ENCODE assay signal across 8 mouse cellular contexts in the genomic region with DNA sequence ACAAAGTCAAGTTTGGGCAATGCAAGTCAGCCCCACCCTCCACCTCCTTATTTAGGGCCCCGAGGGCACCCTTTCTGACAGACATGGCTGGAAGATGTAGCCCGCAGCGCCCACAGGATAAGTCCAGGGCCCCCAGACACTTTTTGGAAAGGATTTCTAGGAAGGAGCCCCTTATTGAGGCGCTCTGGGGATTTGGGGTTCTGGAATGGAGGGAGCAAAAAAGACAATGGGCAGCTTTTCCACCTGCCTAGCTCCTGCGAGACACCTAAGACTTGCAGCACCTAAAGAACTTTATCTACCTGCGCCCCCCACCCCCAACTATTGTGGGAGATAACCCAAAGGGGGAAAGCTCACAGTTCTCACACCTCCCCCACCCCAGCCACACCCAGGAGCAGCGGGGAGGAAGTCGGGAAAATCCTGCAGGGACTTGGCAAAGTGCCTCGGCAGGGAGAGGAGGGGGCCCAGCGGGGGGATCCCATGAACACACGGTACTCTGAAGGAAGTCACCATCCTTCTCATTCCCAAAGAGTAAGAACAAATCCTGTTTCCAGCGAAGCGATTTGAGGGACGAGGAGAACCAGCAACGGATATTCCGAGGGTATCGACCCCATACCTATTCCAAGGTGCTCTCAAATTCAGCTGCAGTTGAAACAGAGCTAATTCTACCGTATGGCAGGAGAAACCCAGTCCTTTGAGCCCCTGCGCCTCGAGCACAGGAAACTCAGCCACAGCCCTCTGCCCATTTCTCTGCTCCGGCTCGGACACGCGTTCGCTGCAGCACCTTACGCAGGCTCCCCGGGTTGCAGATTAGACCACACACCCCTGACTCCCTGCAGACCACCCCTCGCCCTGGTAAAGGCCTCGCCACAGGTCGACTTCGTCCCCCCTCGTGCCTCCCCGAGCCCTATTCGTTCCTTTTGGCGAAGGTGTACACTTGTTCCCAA. TPM values are rescaled to one million over a fixed set of nuclear protein-coding genes. Genes with fewer than 3 reads are reported as not detected.
DNase-seq lines count a peak whose midpoint lies in the region; ATAC-seq lines count a peak whose summit lies in the region.

No protein-coding gene starts in this region.

- peak overlapping the region; percentile 89 for H3K9ac ChIP-seq in heart, embryonic 11.5 days (ENCODE audit: low read depth, low read length)
- peak overlapping the region; percentile 90 for H3K9ac ChIP-seq in lung, embryonic 16.5 days (ENCODE audit: low read length)

- no peaks in the 10 kb centered on the region for H3K27me3 ChIP-seq in heart, embryonic 11.5 days (ENCODE audit: control insufficient read depth, insufficient read depth, low read length)
- H3K27me3 ChIP-seq in lung, embryonic 16.5 days (ENCODE audit: control insufficient read depth, insufficient read depth, low read depth, low read length) = no peaks in the 10 kb centered on the region

- peaks cover 40% of the 10 kb centered on the region for H3K4me1 ChIP-seq in heart, embryonic 11.5 days (ENCODE audit: control insufficient read depth, insufficient read depth, low read length)
- peaks cover 42% of the 10 kb centered on the region for H3K4me1 ChIP-seq in lung, embryonic 16.5 days (replicated peaks; ENCODE audit: control insufficient read depth, insufficient read depth, low read length)

- peak overlapping the region; percentile 93 for H3K4me3 ChIP-seq in heart, embryonic 11.5 days (ENCODE audit: low read depth, low read length)
- H3K4me3 ChIP-seq in lung, embryonic 16.5 days (ENCODE audit: low read length) = peak overlapping the region; percentile 96

- ATAC-seq in heart, embryonic 11.5 days (replicated peaks; ENCODE audit: insufficient number of reproducible peaks, low FRiP score, low TSS enrichment) = no peak
- 0 out of 2 replicates have a peak, but pooled peaks have one; percentile 10 for ATAC-seq in lung, embryonic 16.5 days (ENCODE audit: low read depth)
- no peak for ATAC-seq in megakaryocyte-erythroid progenitor cell, adult 5-6 weeks (replicated peaks; ENCODE audit: low FRiP score, low TSS enrichment, poor library complexity, severe bottlenecking)

- no peaks in the 10 kb centered on the region for H3K36me3 ChIP-seq in heart, embryonic 11.5 days (ENCODE audit: control insufficient read depth, insufficient read depth, low read length)
- peaks cover 2% of the 10 kb centered on the region; the same call in 1 of the 2 replicates for H3K36me3 ChIP-seq in lung, embryonic 16.5 days (ENCODE audit: control insufficient read depth, insufficient read depth, low read length)

- WGBS in heart, embryonic 11.5 days (ENCODE audit: insufficient replicate concordance) = 2% methylated on average over 35 of the region's 35 CpGs
- 3% methylated on average over 35 of the region's 35 CpGs for WGBS in lung, embryonic 16.5 days

- peak overlapping the region; percentile 97 for H3K27ac ChIP-seq in heart, embryonic 11.5 days (ENCODE audit: low read depth, low read length)
- H3K27ac ChIP-seq in lung, embryonic 16.5 days (ENCODE audit: low read length) = peak overlapping the region; percentile 89

- DNase-seq in urinary bladder, postnatal 14 days (ENCODE audit: low spot score) = peak; percentile 65
- no peak for DNase-seq in urinary bladder, postnatal 10 days (ENCODE audit: low spot score)
- peak; percentile 39 to 61 for DNase-seq in cerebellum, postnatal 25 days
- peak; percentile 64 for DNase-seq in kidney, adult 9 months
- peak; percentile 24 for DNase-seq in right cerebral cortex, postnatal 25 days

- no peaks in the 10 kb centered on the region for H3K9me3 ChIP-seq in heart, embryonic 11.5 days (replicated peaks; ENCODE audit: control insufficient read depth, low read length)
- no peaks in the 10 kb centered on the region for H3K9me3 ChIP-seq in lung, embryonic 16.5 days (ENCODE audit: control insufficient read depth, low read length)

- peak overlapping the region; percentile 95 for H3K4me2 ChIP-seq in heart, embryonic 11.5 days
- peak overlapping the region; percentile 98 for H3K4me2 ChIP-seq in lung, embryonic 16.5 days (ENCODE audit: low read depth, low read length)

RNA-seq across cellular contexts. Expression of gene Agrn, which starts 1.1 kb away (rescaled TPM):
- polyA plus RNA-seq in heart, embryonic 11.5 days (2014; fragmentation: Nextera tagmentation; extraction: Ambion mirVana) = 36.7 and 44.8 TPM in 2 replicates
- polyA plus RNA-seq in lung, embryonic 16.5 days (2015; fragmentation: Nextera tagmentation; extraction: Ambion mirVana) = 85.6 and 86.5 TPM in 2 replicates
- total RNA-seq in megakaryocyte-erythroid progenitor cell, adult 5-6 weeks (2014; fragmentation: Nextera tagmentation) = 7.8 and 8.9 TPM in 2 replicates
- total RNA-seq in megakaryocyte-erythroid progenitor cell, adult 5-6 weeks (2017) = 3.3 TPM in 2 replicates

RNA-seq across cellular contexts. Expression of gene Isg15, which starts 4.4 kb away (rescaled TPM):
- polyA plus RNA-seq in heart, embryonic 11.5 days (2014; fragmentation: Nextera tagmentation; extraction: Ambion mirVana) = 0.29 and 0.41 TPM in 2 replicates
- polyA plus RNA-seq in lung, embryonic 16.5 days (2015; fragmentation: Nextera tagmentation; extraction: Ambion mirVana) = 1.7 and 3.1 TPM in 2 replicates
- 0.66 and 3.4 TPM in 2 replicates for total RNA-seq in megakaryocyte-erythroid progenitor cell, adult 5-6 weeks (2014; fragmentation: Nextera tagmentation)
- 3.2 and 5.6 TPM in 2 replicates for total RNA-seq in megakaryocyte-erythroid progenitor cell, adult 5-6 weeks (2017)

RNA-seq across cellular contexts. Expression of gene AW011738, which starts 6.9 kb away (rescaled TPM):
- 0.70 and 1.0 TPM in 2 replicates for polyA plus RNA-seq in heart, embryonic 11.5 days (2014; fragmentation: Nextera tagmentation; extraction: Ambion mirVana)
- 2.9 and 3.4 TPM in 2 replicates for polyA plus RNA-seq in lung, embryonic 16.5 days (2015; fragmentation: Nextera tagmentation; extraction: Ambion mirVana)
- total RNA-seq in megakaryocyte-erythroid progenitor cell, adult 5-6 weeks (2014; fragmentation: Nextera tagmentation) = 0.55 TPM in 1 of 2 replicates, not detected in the other
- 0.38 and 1.2 TPM in 2 replicates for total RNA-seq in megakaryocyte-erythroid progenitor cell, adult 5-6 weeks (2017)

RNA-seq across cellular contexts. Expression of gene Perm1, which starts 19.5 kb away (rescaled TPM):
- 0.58 and 0.72 TPM in 2 replicates for polyA plus RNA-seq in heart, embryonic 11.5 days (2014; fragmentation: Nextera tagmentation; extraction: Ambion mirVana)
- polyA plus RNA-seq in lung, embryonic 16.5 days (2015; fragmentation: Nextera tagmentation; extraction: Ambion mirVana) = 0.45 and 0.91 TPM in 2 replicates
- not detected in 2 replicates for total RNA-seq in megakaryocyte-erythroid progenitor cell, adult 5-6 weeks (2014; fragmentation: Nextera tagmentation)
- total RNA-seq in megakaryocyte-erythroid progenitor cell, adult 5-6 weeks (2017) = not detected in 2 replicates

RNA-seq across cellular contexts. Expression of gene Plekhn1, which starts 38.5 kb away (rescaled TPM):
- polyA plus RNA-seq in heart, embryonic 11.5 days (2014; fragmentation: Nextera tagmentation; extraction: Ambion mirVana) = 8.7 and 12.2 TPM in 2 replicates
- 18.5 and 22.8 TPM in 2 replicates for polyA plus RNA-seq in lung, embryonic 16.5 days (2015; fragmentation: Nextera tagmentation; extraction: Ambion mirVana)
- total RNA-seq in megakaryocyte-erythroid progenitor cell, adult 5-6 weeks (2014; fragmentation: Nextera tagmentation) = 16.9 and 31.4 TPM in 2 replicates
- total RNA-seq in megakaryocyte-erythroid progenitor cell, adult 5-6 weeks (2017) = 8.7 and 11.7 TPM in 2 replicates
